Mouse (Mus musculus) neural tube, embryonic 10.5 days (tissue): ENCODE measurements around the gene Dynlt1b.
"Not testable (repeated sequence)": the region's sequence is repeated elsewhere in the genome, so short reads cannot be mapped to it uniquely, and the experiment has no call there.

Source experiments
- DNase-seq: peaks from one replicate; pipeline ENCODE4 v3.0.0-alpha.2; 2017; ENCODE audit warnings: low spot score; ENCODE audit errors: extremely low spot score

Gene Dynlt1b

DNA sequence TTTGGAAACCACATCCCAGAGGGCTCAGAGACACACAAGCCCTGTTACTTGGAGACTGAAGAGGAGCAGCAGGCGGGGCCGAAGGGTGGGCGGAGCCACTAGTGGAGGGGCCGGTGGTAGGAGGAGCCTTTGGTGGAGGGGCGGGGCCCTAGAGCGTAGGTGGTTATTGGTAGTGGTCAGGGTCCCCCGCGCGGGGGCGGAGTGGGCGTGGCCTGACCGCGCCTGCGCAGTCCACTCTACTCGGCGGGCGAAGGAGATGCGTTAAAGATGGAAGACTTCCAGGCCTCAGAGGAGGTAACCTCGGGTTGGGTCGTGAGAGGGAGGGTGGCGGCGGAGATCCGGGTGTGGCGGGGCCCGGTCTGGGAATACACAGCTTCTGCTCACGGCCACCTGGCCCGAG is at the start of gene Dynlt1b:
Gene Dynlt1b (plus strand): TSS at position 168 of the 400 bp plus-strand sequence.
- peak; percentile 100 for DNase-seq

DNA sequence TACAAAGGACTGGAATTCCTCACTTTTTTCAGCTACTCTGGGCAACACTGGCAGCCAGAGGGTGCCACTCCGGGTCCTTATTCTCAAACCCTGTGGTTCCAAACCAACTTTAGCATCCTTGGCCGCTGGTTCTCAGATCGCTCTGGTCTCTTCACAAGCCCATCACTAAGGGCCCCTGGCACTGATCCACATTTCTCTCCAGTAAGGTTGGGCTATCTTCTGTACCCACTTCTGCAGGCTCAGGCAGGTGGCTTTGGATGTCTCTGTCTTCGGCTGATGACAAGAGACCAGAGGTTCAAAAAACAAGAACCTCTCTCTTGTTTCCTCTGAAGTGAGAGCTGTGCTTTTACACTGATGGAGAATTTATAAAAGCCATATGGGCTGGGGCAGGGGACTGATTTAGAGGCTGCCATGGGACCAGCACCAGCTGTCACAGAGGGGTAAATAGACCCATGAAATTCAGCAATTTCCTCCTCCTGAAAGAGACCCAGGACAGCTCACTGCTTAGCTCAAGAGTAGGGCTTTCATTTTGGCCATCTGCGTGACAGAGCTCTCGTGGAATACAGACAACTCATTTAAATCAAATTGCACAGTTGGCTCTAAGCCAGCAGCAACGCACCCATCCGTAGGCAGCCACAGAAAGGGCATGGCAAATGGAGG is 49.6 kb upstream of the Dynlt1b start:
- not testable (repeated sequence) for DNase-seq

DNA sequence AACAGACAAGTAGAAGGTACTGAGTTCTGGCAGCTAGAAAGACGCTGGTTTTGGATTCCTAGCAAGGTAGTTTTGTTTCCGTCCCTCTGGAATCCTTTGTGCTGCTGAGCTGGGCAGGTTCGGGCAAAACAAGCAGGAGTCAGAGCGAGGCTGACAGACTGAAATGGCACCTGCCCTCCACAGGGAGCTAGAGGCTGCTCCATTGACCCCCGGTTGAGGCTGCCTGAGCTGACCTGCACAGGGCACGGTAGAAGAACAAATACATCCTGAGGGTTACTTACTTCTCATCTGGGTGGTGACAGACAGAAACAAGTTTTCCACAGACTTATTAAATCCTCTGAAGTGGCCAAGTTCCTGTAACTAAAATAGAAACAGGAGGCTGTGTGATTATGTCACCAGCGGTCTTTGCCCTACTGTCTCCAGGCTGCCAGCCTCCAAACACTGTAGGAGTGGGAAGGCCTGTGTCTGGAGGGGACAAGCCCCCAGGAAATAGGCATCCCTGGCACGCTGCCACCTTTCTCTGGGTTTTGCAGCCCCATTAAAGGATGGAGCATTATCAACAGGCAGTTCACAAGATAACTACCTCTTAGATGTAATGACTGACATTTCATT is 48.7 kb upstream of the Dynlt1b start:
- DNase-seq = not testable (repeated sequence)

DNA sequence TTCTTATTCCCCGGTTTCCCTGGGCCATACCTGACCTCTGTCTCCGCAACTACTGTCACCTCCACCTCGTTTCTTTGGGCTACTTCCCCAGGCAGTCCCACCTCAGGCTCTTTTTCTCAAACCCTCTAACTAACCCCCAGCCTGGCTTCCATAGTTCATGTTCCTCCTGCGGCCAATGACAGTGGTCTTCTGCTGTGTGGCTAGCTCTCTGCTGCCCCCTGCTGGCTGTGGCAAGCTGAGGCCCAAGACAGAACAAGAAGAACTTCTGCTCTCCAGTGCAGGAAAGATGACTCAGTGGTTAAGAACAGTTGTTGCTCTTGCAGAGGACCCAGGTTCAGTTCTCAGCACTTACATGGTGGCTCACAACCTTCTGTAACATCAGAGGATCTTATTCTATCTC is 43.0 kb upstream of the Dynlt1b start:
- not testable (repeated sequence) for DNase-seq

DNA sequence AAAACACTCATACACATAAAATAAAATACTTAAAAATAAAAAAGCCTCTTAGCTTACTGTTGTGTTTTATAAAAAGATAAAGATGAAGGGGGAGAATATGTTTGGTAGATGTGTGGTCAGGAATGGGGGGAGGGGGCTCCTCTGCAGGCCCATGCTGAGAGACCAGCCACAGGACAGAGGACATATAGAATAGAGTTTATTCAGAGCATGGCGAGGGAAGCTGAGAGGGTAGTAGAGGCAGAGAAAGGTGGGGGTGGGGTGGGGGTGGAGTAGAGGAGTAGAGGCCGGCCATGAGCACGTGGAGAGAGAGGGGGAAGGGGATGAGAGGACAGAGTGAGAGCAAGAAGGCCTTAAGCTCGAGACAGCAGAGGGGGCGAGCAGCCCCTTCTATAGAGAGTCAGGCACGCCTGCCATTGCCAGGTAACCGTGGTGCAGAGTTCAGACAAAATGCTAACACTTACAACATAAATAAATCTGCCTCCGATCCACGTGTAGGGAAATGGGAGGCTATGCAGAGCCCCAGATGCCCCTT is 42.5 kb upstream of the Dynlt1b start:
- DNase-seq = not testable (repeated sequence)

DNA sequence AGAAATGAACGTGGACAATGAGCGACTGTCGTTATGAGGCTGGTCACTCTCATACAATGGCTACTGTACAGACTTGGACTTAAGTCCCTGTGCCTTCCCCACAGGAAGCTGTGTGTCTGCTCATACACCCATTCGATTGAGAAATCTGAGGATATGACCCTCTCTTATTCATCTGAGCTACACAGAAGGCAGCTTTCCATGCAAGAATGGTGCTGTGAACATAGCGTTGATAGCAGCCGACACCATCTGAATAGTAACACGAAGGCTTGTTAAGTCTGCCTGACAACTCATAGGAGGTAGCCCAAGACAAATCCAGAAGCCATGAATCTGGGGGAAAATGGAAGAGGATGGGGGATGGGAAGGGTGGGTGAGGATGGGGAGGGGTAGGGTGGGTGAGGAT is 40.4 kb upstream of the Dynlt1b start:
- not testable (repeated sequence) for DNase-seq

DNA sequence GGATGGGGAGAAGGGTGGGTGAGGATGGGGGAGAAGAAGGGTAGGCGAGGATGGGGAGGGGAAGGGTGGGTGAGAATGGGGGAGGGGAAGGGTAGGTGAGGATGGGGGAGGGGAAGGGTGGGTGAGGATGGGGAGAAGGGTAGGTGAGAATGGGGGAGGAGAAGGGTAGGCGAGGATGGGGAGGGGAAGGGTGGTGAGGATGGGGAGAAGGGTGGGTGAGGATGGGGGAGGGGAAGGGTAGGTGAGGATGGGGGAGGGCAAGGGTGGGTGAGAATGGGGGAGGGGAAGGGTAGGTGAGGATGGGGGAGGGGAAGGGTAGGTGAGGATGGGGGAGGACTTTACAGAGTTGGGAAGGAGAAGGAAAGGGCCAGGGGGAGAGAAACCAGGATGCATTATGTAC is 39.2 kb upstream of the Dynlt1b start:
- DNase-seq = not testable (repeated sequence)

DNA sequence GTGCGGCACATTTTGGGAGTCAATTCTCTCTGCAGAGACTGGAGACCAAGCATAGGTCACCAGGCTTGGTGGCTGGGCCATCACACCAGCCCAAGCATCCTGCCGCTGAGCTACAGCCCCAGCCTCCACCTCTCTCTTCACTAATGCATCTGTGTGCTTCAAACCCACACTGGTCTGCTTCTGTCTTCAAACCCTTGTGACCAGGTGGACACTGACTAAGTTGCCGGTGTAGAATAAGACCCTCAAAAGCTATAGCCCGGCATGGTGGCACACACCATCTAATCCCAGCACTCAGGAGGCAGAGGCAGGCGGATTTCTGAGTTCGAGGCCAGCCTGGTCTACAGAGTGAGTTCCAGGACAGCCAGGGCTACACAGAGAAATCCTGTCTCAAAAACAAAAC is 38.2 kb upstream of the Dynlt1b start:
- DNase-seq = not testable (repeated sequence)

DNA sequence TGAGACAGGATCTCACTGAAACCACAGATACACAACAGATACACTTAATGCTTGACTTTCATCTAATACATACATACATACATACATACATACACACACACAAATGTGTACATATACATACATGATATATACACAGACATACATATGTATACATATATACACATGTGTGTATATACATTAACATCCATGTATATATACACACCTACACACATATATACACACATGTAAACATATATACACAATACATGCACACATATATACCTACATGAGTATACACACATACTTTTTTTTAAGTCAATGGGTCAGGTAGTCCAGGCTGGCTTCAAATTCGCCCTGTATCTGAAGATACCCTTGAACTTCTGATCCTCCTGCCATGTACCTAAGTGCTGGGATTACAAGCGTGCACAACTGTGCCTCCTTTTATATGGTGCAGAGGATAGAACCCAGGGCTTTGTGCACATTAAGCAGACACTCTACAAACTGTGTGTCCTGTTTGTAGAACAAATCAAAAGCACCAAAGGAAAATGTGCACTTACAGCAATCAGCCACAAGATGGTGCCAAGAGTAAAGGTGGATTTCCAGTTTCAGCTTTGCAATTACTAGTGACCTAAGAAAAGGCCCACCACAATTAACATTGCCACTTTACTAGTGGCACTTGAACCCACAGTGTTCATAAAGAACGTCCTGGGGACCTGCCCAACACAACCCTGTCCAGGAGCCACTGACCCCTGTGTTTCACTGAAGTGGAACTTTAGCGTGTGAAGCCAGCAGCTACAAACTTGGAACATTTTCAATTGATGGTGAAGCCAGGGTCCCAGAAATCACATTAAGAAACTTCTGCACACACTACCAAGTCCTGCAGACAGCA is 37.2 kb upstream of the Dynlt1b start:
- DNase-seq = not testable (repeated sequence)

DNA sequence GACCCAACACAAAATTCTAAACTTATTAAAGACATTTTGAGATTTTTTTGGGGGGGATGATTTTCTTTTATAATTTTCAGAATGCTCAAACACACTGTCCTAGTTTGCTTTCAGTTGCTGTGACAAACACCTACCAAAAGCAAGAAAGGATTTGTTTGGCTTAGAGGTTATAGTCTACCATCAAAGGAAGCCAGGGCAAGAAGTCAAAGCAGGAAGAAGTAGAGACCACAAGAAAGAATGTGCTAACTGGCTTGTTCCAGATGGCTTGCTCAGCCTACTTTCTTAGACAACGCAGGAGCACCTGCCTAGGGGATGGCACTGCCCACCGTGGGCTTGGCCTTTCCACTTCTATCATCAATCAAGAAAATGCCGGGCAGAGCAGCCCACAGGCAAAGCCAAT is 31.8 kb upstream of the Dynlt1b start:
- DNase-seq = not testable (repeated sequence)

DNA sequence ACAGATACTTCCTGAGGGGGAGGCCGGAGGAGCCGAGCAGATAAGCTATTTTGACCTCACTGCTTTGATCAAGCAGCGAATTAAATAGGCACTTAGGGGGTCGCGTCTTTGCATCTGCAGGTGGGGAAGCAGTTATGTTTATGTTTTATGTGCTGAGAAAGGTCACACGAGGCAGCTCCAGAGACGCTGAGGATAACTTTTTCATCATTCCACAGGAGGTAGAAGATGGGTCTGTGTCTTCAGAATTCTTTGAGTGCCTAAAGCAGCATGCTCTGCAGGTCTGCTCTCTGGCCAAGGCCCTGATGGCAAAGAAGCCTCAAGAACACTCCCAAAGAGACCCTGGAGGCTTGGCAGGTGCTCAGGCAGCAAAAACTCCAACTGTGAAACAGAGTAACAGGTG is 31.1 kb upstream of the Dynlt1b start:
- DNase-seq = peak; percentile 12

DNA sequence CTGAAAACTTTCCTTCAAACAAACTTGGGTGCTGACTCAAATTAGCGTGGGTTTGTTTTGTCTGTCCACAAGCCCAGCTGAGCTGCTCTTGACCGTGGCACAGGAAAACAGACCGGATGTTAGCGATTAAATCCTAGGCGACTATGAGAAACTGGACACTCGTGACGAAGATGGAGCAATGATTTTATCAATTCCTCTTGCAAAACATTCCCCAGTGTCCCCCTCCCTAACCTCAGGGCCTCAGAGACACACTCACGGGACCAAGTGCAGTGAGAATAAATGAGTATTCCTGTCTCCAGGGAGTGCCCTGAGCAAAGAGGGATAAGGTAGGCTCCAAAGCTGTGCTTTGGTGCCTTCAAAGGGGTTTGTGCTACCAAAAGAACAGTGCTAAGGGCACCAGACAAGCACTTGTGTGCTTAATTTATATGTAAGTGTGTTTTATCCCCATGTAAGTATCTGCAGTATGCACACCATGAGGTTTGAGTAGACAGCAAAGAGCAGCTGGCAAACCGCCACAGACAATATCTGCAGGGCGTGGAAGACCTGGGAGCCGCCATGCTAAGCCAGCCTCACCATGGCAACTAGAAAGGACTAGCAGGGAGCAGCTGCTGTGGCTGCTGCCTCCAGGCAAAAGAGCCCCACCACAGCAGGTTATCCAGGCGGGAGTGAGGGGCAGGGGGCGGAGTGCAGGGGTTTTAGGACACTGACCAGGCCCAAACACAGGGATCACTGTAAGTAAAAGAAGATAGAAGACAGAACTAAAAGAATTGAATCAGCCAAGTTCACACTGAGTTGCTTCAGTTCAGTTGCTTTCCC is 30.4 kb upstream of the Dynlt1b start:
- DNase-seq = peak; percentile 63

DNA sequence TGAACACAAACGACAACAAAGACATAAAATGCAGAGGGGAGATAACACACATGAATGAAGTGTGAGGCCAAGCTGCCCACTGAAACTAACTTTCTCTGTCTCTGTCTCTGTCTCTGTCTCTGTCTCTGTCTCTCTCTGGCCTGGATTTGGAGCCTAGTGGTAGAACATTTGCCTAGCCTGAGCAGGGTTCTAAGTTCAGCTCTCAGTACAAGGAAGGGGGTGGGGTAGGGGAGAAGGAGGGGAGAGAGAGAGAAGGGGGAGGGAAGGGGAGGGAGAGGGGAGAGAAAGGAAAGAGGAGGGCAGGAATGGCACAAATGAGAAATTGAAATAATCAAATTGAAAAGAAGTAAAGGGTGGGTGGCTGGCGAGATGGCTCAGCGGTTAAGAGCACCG is 29.8 kb upstream of the Dynlt1b start:
- not testable (repeated sequence) for DNase-seq

DNA sequence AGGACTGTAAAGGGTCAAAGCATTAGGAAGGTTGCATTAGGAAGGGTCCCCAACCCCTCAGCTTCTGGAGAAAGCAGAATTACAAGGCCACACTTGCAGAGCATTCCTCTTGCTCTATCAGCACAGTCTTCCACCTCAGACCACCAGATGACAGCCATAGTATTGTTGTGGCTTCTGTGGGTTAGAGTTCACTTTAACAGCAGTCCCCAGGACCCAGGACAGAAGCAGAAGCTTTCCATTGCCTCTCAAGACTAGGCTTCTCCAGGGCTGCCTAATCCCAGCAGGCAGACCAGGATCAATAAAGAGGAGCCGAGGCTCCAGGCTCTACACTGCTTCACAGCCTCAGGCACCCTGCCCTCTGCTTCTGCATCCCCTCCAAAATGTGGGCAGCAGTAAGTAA is 25.4 kb upstream of the Dynlt1b start:
- not testable (repeated sequence) for DNase-seq

DNA sequence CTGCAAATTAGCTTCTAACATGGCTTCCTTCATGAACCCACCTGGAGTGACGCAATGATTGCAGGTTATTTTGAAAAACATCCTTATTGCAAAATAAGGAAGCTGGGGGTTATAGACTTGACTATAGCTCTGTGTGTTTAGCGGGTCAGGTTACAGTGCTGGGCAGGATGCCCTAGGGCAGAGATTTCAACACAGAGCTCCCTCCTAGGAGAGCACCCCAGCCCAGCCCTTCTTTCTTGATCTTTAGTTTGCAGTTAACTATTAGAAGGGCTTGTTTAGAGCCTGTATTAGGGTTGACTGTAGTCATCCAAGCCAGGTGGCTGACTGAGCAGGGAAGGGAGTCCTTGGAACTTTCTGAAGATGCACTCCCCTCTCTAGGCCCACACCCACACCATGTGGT is 22.9 kb upstream of the Dynlt1b start:
- not testable (repeated sequence) for DNase-seq

DNA sequence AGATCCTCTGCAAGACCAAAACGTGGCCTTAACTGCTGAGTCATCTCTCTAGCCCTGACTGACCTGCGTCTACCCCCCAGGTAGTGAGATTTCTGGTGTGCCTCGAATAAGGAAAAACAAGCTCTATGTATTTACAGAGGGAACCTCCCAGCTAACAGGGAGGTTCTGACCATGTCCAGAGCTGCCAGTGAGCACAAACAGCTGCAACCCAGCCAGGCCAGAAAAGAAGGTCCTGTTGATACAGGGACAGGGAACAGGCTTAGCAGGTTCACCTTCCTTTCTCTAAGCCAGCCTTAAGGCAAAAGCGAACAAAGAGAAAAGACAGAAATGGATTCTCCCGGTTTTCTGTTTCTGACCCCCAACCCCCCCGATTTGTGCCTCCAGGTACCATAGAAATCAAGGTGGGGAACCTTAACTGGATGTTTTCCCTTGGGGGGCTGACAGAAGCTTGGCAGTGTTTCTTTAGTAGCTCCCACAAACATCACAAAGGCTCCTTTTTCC is 19.1 kb upstream of the Dynlt1b start:
- DNase-seq = not testable (repeated sequence)

DNA sequence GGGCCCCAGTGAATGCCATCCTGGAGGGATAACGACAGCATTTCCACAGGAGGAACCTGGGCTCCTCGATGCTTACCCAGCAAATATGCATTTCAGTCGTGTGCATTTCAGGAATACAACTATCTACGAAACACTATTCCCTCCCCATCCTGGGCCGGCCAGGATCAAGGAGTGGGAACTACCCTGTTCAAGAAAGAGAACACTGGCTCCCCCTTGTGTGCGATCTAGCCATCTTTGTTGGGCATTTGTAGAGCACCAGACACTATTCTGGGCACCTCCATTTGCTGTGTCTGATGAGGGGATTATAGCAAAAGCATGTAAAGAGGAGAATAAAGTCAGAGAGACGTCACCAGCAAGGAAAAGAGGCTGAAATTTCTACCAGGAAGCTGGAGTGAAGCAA is 12.8 kb upstream of the Dynlt1b start:
- not testable (repeated sequence) for DNase-seq

DNA sequence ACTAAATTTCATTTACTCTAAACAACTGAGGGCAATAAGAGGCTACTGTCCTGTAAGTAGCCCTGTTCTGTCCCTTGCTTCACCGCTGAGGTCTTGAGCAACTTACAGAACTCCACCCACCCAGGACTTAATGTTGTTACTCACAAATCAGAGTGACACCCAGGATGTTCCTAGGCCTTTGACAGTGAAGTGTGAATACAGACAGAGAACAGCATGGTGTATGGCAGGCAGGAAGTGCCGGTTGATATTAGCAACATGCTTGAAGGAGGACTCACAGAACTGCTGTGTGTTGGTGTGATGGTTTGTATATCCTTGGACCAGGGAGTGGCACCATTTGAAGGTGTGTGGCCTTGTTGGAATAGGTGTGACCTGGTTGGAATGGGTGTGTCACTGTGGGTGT is 9.4 kb upstream of the Dynlt1b start:
- not testable (repeated sequence) for DNase-seq

DNA sequence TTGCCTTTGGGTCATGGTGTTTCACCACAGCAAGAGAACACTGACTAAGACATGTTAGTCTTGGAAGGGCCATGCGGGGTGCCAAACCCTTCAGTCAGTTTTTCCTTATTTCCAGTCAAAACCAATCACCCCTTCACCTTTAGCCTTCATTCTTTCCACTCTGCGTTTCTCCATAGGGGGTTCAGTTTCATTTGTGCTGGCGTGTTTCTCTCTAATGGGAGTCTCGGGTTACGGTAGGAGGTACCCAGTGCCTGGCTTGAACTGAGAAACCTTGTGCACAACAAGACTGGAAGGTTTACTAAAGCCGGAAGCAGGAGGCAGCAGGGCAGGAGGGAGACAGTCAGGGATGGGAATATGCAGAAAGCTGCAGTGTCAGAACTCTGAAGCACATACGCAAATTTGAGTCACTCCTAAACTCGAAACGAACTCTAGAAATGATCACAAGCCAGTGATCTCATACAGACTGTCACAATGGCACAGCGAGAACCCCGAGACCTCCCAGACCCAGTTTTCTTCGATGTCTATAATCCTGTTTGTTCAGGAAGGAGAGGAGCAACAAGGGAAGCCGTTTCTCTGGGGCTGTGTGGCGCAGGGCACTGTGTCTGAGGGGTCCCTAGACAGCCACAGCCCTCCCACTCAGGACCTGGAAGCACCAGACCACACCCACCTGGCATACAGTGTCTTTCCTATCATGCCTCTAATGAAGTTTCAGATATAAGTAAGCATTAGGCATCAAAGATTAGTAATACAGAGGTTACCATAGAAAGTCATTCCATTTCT is 8.2 kb upstream of the Dynlt1b start:
- not testable (repeated sequence) for DNase-seq

DNA sequence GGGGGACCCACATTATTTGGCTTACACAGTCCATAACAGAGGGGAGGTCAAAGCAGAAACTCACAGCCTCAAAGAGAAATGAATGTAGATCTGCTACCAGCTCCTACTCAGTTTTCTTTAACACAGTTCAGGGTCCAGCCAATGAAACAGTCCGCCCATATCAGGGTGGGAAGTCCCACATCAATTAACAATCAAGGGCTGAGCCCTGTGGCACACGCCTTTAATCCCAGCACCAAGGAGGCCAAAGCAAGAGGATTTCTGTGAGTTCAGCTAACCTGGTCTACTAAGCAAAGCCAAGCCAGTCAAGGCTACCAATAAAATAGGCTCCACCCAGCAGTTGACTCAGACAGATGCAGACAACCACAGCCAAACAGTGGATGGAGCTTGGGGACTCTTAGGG is 7.5 kb upstream of the Dynlt1b start:
- not testable (repeated sequence) for DNase-seq
